Mouse (Mus musculus): ENCODE results near the gene Paox.
A peak's percentile ranks its signal among the peaks of the same experiment; 100 is the strongest.

Paox gene

DNA sequence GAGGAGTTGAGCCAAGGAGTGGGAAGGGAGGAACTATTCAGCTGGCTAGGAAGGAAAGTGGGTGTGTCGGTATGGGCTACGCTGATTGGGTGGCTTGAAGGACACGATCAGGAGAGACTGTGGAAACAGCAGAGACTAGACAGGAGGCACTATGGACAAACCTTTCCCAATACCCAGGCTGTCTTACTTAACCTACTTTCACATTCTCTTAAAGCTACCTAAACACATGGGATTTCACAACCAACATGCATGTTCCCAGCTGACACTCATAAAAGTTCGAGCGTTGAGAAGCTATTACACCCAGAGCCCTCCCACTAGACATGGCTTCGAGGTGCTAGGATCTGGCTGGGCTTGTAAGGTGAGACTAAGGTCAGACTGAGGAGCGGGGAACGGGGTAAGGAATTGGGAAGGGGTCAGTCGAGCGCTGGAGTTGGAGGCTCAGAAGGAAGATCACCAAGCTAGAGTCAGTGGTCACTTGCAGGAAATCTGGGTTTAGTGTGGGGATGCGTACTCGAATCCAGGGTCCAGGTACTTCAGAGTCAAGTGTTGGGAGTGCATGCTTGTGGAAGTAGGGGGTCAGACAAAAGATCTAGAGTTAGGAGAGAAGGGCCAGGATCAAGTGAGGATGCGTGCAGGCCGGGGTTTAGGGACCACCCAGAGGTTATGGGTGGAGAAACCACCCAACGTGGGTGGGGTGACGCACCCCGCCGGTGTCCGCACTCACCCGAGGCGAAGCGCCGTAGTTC lies at the start of gene Paox:
Paox (plus strand) TSS at position 217 of the 746 bp plus-strand sequence.
- DNase-seq: peak; percentile 98

DNA sequence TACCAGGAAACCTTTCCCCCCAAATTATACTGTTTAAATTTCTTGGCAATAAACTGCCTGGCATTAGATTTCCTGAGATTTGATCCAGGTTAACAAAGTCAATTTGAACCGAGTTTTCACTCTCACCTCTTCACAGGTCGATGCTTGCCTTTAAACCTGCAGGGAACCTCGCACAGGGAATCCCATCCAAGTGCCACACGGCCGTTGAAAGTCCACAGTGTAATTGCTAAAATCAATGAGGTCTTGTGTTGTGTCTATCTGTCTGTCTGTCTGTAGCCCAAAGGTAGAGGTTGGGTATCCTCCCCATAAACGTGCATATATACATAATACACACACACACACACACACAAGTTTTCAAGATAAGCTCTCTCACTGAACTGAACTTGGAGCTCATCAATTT lies 48.2 kb upstream of the Paox start:
- DNase-seq: no peak

DNA sequence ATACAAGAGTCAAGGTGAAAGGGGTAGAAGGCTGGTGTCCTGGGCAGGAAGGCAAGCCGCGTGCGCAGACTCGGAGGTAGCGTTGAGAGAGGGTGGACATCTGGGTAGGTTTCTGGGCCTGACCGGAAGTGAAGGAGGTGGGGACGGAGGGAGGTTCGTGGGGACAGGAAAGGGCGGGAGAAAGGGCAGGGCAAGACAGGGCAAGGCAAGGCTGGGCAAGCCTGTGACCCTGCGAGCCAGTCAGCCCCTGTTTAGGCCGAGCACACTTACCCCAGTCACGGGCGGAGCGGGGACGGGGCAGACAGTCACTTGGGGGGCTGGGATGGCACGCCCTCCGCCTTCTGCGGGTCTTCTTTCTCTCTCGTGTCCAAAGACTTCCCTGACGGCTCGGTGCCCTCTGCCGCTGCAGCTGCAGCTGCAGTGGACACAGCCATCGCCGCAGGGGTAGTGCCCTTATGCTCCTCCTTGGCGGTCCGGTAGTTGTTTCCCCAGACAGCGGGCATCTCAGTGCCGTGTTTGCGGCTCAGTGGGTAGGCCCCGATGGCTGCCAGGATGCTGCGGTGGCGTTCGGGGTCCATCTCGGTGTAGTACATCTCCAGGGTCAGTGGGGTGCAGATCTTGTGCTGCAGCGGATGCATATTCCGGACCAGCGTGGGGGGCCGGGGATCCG lies 45.4 kb upstream of the Paox start:
- peak; percentile 95 for DNase-seq

DNA sequence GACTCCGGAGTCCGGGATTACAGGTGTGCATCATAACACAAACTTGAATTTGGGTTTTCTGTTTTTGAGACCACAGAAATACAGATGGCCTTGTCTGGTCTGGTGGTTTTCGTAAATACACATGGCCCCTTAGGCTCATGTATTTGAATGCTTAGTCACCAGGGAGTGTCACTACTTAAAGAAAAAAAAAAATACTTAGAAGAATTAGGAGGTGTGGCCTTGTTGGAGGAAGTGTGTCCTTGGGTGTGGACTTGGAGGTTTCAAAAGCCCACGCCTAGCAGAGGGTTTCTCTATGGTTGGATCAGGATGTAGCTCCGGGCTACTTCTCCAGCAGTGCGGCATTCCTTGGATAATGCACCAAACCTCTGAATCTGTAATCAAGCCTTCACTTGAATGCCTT lies 37.9 kb upstream of the Paox start:
- DNase-seq: no peak

DNA sequence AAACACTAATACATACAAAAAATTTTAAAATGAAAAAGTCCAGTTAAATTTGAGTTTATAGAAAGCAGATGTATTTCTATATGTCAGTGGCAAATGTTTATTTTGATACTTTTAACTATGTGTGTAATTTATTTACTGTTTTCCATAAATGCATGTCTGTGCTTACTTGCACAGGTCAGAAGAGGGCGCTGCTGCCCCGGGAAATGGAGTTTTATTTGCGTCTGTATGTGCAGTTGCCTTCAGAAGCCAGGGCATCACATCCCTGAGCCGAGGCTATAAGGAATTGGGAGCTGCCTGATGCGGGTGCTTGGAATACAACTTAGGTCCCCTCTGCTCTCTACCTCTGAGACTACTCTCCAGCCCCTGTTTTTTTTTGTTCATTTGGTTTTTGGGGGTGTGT lies 36.9 kb upstream of the Paox start:
- no peak for DNase-seq

DNA sequence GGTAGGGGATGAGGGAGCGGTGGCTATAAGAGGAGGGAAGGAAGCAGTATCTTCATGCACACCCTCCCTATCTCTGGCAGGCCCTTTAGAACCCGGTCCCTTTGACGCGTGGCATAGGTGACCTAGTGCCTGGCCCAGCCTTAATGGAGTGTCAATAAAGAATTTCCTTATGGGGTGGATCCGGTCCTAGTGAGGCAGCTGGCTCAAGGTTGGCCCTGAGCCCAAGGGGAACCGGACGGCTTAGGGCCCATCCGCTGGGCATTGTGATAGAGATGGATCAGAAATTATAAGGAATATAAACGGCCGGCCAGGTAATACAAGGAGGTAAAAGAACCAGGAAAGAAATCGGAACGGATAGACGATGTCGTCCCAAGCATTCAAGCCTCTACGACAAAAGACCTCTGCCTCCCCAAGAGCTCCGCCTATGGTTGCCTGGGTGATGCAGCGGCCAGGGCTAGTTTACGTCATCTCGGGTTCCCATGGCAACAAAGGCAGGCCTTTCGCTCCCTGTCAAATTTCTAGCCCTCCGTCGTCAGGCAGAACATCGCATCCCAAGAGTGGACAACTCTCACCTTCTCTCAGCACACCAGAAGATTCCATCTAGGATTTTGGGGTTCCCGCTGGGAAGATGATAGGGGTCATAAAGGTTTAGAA lies 35.0 kb upstream of the Paox start:
- peak; percentile 95 for DNase-seq

DNA sequence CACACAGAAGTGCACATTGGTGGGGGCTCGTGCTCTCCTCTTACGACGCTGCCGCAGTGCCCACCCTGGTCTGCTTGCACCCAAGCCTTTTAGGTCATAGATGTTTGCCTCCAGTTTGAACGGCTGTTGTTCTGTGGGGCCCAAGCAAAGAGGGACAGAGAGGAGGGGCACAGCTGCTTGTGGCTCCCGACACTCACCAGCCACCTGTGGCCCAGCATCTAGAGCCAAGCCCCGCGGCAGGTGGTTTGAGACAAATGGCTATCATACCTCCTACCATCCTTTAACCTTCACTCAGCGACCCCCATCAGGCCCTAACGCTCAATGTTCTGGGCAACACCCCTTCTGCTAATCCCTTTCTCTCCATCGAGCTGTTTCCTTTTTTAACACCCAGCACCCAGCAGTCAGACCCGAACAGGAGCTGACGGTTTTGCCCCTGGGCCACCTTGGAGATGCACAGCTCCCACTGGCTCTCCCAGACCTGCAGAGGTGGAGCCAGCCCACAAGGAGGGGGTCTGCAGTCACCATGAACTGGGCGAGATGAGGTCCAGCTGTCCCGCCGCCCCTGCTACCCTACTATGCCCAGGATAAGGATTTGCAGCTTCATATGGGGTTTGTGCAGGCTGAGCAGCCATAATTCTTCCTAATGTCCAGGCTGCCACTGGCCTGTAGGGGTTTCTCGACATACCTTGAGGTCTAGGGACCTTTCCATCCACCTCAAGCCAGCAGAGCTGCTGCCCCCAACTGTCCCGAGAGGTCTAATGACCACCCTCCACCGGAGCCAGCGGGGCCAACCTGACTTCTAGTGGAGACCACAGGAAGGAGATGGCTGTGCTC lies 34.0 kb upstream of the Paox start:
- no peak for DNase-seq

DNA sequence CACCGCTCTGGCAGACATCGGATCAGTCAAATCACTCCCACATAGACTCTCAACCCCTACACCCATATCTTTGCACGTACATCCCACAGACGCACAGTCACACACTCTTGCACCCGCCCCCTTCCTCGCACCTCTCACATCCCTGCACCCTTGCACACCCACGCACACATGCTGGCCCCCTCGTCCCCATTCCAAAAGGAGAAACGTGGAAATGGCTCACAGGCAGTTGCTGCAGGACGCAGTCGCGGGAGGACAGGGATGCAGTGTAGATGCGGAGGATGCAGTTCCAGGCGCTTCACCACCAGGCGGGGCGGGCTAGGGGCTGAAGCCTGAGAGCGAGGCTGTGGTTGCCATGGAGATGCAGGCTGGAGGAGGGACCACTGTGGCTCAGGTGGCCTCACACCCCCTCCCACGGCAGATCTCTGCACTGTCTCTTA lies 33.3 kb upstream of the Paox start, which contains the start of gene Caly:
Caly (minus strand) TSS at position 307 of the 437 bp plus-strand sequence.
- no peak for DNase-seq

DNA sequence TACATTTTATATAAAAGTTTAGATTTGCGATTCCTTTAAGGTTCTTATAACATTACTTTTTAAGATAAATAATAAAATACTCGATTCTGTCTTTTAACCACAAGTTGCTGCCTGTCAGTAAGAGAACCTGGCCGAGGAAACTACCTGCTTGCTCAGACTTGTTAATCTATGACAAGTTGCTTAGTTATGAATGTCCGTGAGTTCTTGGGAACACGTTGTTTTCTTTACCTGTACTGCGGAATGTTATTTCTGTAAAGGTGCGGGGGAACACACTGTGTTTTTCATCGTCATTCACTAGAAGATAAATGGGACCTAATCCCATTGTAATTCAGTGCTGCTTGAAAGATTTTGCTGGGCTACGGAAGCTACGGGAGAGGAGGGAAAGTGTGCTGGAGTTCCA lies 25.0 kb upstream of the Paox start:
- no peak for DNase-seq

DNA sequence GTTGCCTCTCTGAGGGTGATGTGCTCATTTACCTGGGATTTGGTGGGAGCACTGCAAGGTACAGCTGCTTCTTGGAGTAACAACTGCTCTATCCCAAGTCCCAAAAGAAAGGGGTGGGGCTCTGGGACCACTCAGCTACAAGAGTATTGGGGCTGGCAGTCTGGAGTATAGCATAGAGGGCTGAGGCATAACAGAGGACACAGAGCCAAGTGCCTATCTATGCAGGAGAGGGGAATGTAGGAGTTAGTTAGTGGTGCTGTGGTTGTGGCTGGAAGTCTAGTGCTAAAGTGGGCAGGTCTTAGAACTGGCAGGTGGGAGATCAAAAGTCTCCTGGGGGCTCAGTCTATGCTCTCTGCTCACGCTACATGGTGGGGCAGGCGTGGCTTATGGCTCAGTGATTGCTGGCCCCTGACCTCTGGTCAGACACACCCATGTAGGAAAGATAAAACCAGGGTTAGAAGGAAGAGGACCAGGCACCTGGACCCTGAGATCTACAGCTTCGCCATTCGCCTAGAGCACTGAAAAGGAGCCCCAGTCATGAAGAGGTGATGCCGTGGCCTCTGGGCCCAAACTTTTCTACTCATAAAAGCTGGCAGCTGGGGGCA lies 22.6 kb upstream of the Paox start, which contains the start of gene Prap1:
Prap1 (plus strand) TSS at position 472 of the 605 bp plus-strand sequence.
- DNase-seq: no peak

DNA sequence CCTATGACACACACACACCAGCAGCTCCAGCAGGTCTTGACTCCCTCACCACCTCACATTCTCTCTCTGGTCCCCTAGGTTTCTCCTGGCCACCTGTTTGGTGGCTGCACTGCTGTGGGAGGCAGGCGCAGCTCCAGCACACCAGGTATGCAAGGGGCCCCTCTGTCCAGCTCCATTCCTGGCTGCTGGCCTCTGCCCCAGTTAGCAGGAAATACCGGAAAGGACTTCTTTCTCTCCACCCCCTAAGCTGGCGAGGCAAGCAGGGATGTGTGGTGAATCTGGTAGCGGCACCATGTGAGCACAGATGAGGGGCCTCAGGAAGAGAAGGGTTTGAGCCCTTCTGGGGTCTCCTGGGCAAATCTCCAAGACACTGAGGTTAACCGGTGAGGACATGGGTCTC lies 20.6 kb upstream of the Paox start:
- DNase-seq: no peak

DNA sequence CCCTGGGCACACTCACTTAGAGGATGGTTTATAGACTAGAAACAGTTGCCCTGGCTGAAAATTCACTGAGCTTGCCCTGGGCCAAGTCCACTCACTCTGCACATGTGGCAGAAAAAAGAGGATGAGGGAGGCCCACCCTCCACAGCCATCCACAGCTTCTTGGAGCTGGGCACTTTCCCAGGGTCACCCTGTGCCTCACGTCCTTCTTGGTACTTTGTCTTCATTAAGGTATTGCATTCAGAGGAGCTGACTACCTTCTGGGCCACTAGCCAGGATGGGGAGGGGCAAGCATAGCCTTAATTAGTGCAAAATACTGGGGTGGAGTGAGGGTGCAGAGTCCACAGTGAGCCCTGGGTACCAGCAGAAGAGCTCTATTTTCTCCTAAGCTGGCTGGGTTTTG lies 20.0 kb upstream of the Paox start:
- DNase-seq: no peak

DNA sequence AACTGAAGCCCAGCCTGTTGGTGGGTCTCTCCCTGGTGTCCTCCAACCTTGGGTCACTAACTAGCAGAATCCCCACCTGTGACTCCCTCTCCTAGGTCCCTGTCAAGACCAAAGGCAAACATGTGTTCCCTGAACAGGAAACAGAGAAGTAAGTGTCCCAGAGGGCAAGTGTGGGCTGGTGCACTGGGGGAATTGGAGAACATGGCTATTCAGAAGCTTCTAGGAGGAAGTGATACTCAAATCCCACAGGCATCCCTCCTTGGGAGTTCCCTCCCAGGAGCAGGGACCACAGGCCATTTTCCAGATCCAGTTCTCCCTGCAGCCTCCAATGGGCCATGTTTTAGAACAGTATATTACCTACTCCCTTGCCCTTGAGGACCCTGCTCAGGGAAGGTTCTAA lies 19.5 kb upstream of the Paox start:
- no peak for DNase-seq

DNA sequence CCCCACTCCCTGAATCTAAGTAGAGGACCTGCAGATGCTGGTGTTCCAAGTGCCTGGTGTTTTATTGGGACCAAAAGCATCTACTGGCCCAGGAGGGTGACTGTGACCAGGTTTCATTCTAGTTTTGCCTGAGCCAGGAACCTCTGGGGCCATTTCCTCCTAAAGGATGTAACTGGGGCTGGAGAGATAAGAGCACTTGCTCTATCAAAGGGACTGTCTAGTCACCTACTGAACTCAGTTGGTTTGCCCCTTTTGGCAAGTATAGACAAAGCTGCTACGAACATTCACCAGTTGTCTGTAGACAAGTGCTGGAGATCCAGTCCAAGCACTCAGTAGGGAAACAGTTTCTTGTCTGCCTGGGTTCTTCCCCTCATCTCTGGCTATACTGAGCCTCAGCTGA lies 17.1 kb upstream of the Paox start:
- DNase-seq: no peak

DNA sequence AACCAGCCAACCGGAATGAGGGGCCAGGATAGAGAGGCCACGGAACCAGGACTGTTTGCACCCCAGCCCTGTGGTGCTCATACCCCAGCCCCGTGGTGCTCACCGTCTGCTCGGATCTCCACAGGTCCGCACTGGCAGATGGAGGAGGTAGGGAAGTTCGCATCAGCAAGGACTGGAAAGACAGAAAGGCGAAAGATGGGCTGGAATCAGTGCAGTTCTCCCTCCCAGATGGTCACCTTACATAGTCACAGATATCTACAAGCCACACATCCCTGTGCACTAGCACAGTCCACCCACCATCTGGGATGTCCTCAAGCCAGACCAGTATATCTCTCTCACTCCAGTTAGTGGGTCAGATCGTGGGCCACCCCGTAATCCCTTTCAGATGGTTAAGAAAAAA lies 14.1 kb upstream of the Paox start:
- DNase-seq: no peak

DNA sequence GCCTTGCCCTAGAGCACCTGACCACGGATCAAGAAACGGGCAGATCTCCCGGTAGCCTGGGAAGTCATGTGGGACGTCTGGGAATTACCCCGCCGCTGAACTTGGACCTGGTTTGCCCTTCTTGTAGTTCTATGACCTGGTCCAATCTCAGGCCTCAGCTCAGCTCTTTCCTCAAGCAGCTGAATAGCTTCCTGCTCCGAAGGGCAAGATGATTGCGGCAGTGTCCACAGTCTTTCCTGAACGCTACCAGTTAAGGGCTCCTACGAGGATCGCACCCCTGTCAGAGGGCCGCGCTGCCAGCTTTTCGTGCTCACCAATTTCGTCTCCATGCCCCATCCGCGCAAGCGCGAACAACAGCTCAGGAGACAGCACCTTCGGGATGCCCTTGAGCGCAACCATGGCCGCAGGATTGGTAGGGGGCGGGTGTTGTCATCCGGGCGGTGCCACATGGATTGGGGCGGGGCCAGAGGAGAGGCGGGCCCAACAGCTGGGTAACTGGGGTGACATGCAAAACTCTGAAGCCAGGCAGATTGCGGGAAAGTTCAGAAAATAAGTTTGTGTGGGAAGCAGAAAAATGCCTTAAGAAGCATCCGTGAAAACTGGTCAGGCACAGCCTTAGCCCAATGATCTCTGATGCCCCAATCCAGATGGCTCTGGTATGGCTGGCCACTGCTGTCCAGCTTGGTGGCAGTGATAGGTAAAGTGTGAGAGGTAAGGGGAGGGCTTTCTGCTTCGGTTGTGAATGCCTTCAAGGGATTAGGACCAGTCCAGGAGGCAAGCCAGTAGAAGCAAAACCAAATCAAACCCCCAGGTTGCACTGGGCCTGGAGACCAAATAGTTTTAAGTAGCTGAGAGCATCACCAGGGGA lies 13.4 kb upstream of the Paox start, which contains the start of gene Fuom:
Fuom (minus strand) TSS at position 449 of the 868 bp plus-strand sequence.
- DNase-seq: peak; percentile 99

DNA sequence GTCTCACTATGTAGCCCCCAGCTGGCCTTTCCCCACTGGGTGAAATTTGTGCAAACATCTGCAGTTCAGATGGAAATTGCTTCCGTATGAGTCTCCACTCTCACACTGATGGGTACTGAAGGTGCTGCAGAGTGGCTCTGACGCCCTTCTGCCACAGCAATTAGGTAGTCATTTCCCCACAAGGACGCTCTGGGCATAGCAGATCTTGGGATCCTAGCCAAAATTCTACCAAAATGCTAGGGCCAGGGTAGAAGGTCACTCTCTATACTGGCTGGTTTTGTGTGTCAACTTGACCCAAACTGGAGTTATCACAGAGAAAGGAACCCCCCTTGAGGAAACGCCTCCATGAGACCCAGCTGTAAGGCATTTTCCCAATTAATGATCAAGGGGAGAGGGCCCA lies 11.6 kb upstream of the Paox start:
- no peak for DNase-seq

DNA sequence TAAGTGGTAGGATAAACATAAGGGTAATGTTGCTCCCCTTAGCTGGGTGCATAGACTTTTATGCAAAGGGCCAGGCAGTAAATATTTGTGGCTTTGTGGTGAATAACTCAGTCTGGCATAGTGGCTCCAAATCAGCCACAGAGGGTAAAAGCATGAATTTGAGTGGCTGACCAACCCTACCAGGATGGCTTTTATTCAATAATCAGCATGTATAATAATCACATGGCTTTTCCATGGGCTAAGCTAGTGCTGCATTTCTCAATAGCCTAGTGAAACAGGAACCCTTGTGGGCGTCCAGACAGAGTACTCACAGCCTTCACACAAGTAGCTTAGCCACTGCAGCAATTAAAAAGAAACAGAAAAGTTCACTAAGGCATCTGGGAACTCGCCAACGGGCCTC lies 3.7 kb upstream of the Paox start:
- no peak for DNase-seq

DNA sequence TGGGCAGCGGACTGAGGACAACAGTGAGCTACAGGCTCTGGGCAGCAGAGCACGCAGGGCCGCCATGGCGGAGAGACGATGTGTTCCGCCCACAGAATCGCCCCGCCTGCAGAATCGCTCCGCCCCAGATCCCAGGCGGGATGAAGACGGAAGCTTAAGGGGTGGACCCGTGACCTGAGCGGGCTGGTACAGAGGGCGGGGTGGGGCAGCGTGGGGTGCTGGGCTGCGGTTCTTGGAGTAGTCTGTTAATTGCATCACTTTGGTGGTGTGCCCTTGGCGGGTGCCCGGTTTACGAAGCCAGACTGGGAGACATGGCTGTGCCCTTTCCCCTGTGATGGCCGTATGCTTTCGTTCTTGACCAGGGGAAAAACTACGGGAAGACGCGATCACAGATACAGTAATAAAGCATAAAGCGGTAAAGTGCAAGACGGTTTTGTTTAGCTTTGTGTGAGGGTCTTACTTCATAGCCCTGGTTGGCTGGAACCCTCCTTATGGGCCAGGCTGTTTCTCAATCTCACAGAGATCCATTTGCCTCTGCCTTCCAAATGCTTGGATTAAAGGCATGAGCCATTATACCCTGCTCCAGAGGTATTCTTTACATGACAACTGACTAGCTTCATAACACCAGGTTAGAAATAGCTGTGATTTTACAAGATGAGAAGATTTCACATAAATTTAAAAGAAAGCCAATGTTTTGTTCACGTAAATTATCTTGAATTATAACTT lies 893 bp downstream of the Paox start, which contains the start of gene Echs1:
Echs1 (minus strand) TSS at position 148 of the 726 bp plus-strand sequence.
- peak; percentile 99 for DNase-seq

DNA sequence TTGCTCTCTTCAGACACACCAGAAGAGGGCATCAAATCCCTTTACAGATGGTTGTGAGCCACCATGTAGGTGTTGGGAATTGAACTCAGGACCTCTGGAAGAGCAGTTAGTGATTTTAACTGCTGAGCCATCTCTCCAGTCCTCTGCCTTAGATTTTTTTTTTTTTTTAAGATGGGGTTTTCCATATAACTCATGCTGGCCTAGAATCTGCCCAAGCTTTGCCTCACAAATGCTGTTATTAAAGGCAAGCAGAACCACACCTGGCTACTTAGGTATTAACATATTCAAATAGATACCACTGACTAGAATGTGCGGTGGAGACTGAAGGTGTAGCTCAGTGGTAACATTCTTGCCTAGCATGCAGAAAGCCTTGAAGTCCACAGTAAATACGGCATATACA lies 4.9 kb downstream of the Paox start:
- DNase-seq: no peak

Measured in heart, adult 11 months (tissue).